Mouse (Mus musculus) forebrain, postnatal 0 days (tissue): ENCODE results near the gene Faap100. TPM values are rescaled to one million over a fixed set of nuclear protein-coding genes. Genes with fewer than 3 reads are reported as not detected.

ENCODE experiments used
- ATAC-seq: fragments of 200-750 bp; cut with Nextera tagmentation; 2 replicates; pipeline ENCODE4 v1.8.0; 2017; ENCODE audit warnings: mild to moderate bottlenecking, moderate library complexity
- DNase-seq: peaks from one replicate; pipeline ENCODE4 v3.0.0-alpha.2; 2015
- H3K27ac ChIP-seq: fragments of 300-500 bp; sonication (generic); 2 replicates; pipeline ENCODE4 v1.5.1; 2014; ENCODE audit warnings: low read depth, mild to moderate bottlenecking, antibody characterized with exemption, low read length, moderate library complexity, mixed read lengths
- H3K27me3 ChIP-seq: fragments of 300-500 bp; sonication (generic); 2 replicates; pipeline ENCODE4 v1.6.1; 2014; ENCODE audit warnings: mild to moderate bottlenecking, low read length, mixed read lengths; ENCODE audit not compliant: insufficient read depth
- H3K36me3 ChIP-seq: fragments of 300-500 bp; sonication (generic); 2 replicates; pipeline ENCODE4 v1.6.1; 2014; ENCODE audit warnings: mild to moderate bottlenecking, moderate library complexity; ENCODE audit not compliant: insufficient read depth
- H3K4me1 ChIP-seq: fragments of 300-500 bp; sonication (generic); 2 replicates; pipeline ENCODE4 v1.6.1; 2014; ENCODE audit warnings: antibody characterized with exemption; ENCODE audit not compliant: insufficient read depth
- H3K4me2 ChIP-seq: fragments of 300-500 bp; sonication (generic); 2 replicates; pipeline ENCODE4 v1.6.1; 2014; ENCODE audit warnings: low read depth, mild to moderate bottlenecking, moderate library complexity
- H3K4me3 ChIP-seq: fragments of 300-500 bp; sonication (generic); 2 replicates; pipeline ENCODE4 v1.5.1; 2014; ENCODE audit warnings: low read depth, low read length, mixed read lengths
- H3K9ac ChIP-seq: fragments of 300-500 bp; sonication (generic); 2 replicates; pipeline ENCODE4 v1.6.1; 2014; ENCODE audit warnings: mild to moderate bottlenecking
- H3K9me3 ChIP-seq: fragments of 300-500 bp; sonication (generic); 2 replicates; pipeline ENCODE4 v1.6.1; 2016; ENCODE audit warnings: low read length
- CTCF ChIP-seq: sonication (generic); IDR thresholded peaks from 2 replicates; pipeline ENCODE4 v1.5.1; 2016; ENCODE audit warnings: antibody characterized with exemption, control low read depth, low read depth
- WGBS: fragments of 180-500 bp; shearing (Covaris S2); extraction: QIAGEN DNeasy Blood & Tissue Kit; methylation state at CpG from one replicate; pipeline ENCODE4 v1.1.7; 2014; 5-methylcytosine and 5-hydroxymethylcytosine counted together
- polyA plus RNA-seq: library from polyadenylated mRNA; unstranded; fragments of >200 nt; fragmentation: Nextera tagmentation; extraction: Ambion mirVana; gene quantifications from 2 replicates; pipeline ENCODE4 v1.2.1, GENCODE M21; 2015
- total RNA-seq: library from RNA; depleted of rRNA; stranded (reverse); fragments of >200 nt; gene quantifications from 2 replicates; pipeline ENCODE4 v1.2.3, GENCODE M21; 2014

Faap100 gene
- total and polyA plus RNA-seq, 2 experiments from 2014 or later, result 97.8 to 132 TPM

- DNase-seq (peak; percentile 25), ATAC-seq (no peak)
- peak overlapping the region; percentile 40 for H3K4me3 ChIP-seq
- no peak for TF ChIP-seq CTCF
- H3K9me3 ChIP-seq, result no peaks in the 10 kb centered on the region
- no peaks in the 10 kb centered on the region for H3K27me3 ChIP-seq
- H3K9ac ChIP-seq, result peak overlapping the region; percentile 47
- peak overlapping the region; percentile 83 for H3K4me2 ChIP-seq
- WGBS, result 6% methylated on average over 1 of the region's 1 CpGs
- peaks cover 5% of the 10 kb centered on the region; the same call in 1 of the 2 replicates for H3K4me1 ChIP-seq
- 0 out of 2 replicates have a peak overlapping the region, but pooled peaks have one; percentile 29 for H3K27ac ChIP-seq
- peaks cover 15% of the 10 kb centered on the region for H3K36me3 ChIP-seq
Measured at GRCm38 (mm10) chr11:120345067-120345681, 33.4 kb downstream of the Faap100 start.

GRCm38 (mm10) chr11:120344310-120344920 is 34.1 kb downstream of the Faap100 start:
- Histone ChIP-seq H3K4me2 (peak overlapping the region; percentile 83), H3K9ac (no peak overlapping the region; the same call in 1 of the 2 replicates), H3K27ac (no peak overlapping the region), H3K27me3 (no peaks in the 10 kb centered on the region), H3K4me1 (peaks cover 4% of the 10 kb centered on the region; the same call in 1 of the 2 replicates), H3K4me3 (peak overlapping the region; percentile 40), H3K9me3 (no peaks in the 10 kb centered on the region), H3K36me3 (peaks cover 15% of the 10 kb centered on the region)
- TF ChIP-seq CTCF, result no peak
- ATAC-seq, result no peak
- WGBS, result 58% methylated on average over 5 of the region's 5 CpGs
- DNase-seq, result peak; percentile 9

- H3K4me2 ChIP-seq, result peak overlapping the region; percentile 83
- TF ChIP-seq CTCF, result no peak
- DNase-seq (peak; percentile 15), ATAC-seq (no peak)
- no peak overlapping the region for H3K9ac ChIP-seq
- no peak overlapping the region for H3K27ac ChIP-seq
- H3K27me3 ChIP-seq, result no peaks in the 10 kb centered on the region
- no peaks in the 10 kb centered on the region for H3K4me1 ChIP-seq
- no peaks in the 10 kb centered on the region for H3K9me3 ChIP-seq
- H3K4me3 ChIP-seq, result no peak overlapping the region
- 79% methylated on average over 5 of the region's 5 CpGs for WGBS
- peaks cover 15% of the 10 kb centered on the region for H3K36me3 ChIP-seq
Measured at GRCm38 (mm10) chr11:120343519-120344309, 34.9 kb downstream of the Faap100 start.

- Histone ChIP-seq H3K9ac (no peak overlapping the region), H3K9me3 (no peaks in the 10 kb centered on the region), H3K4me2 (no peak overlapping the region), H3K27me3 (no peaks in the 10 kb centered on the region), H3K4me1 (no peaks in the 10 kb centered on the region), H3K36me3 (peaks cover 15% of the 10 kb centered on the region), H3K4me3 (no peak overlapping the region), H3K27ac (no peak overlapping the region)
- TF ChIP-seq CTCF, result no peak
- no peak for DNase-seq
- no peak for ATAC-seq
- 94% methylated on average over 5 of the region's 5 CpGs for WGBS
Measured at GRCm38 (mm10) chr11:120342656-120343160, 35.9 kb downstream of the Faap100 start.

GRCm38 (mm10) chr11:120341661-120342060 is 36.9 kb downstream of the Faap100 start:
- H3K4me1 ChIP-seq, result no peaks in the 10 kb centered on the region
- DNase-seq, result no peak
- 90% methylated on average over 4 of the region's 4 CpGs for WGBS
- H3K9me3 ChIP-seq, result no peaks in the 10 kb centered on the region
- ATAC-seq, result no peak
- H3K9ac ChIP-seq, result no peak overlapping the region
- no peak overlapping the region for H3K27ac ChIP-seq
- TF ChIP-seq CTCF, result no peak
- no peak overlapping the region for H3K4me2 ChIP-seq
- H3K4me3 ChIP-seq, result no peak overlapping the region
- H3K36me3 ChIP-seq, result peaks cover 10% of the 10 kb centered on the region
- H3K27me3 ChIP-seq, result no peaks in the 10 kb centered on the region

- no peaks in the 10 kb centered on the region for H3K27me3 ChIP-seq
- H3K4me3 ChIP-seq, result no peak overlapping the region
- DNase-seq (no peak), ATAC-seq (no peak)
- peaks cover 2% of the 10 kb centered on the region for H3K36me3 ChIP-seq
- H3K4me1 ChIP-seq, result no peaks in the 10 kb centered on the region
- H3K9me3 ChIP-seq, result no peaks in the 10 kb centered on the region
- no peak overlapping the region for H3K27ac ChIP-seq
- H3K4me2 ChIP-seq, result no peak overlapping the region
- no peak overlapping the region for H3K9ac ChIP-seq
- WGBS, result 92% methylated on average over 10 of the region's 10 CpGs
- no peak for TF ChIP-seq CTCF
Measured at GRCm38 (mm10) chr11:120339978-120340513, 38.5 kb downstream of the Faap100 start.
